Mouse (Mus musculus) kidney, adult 2 months (tissue): ENCODE data around the gene Zfp385b. TPM values are rescaled to one million over a fixed set of nuclear protein-coding genes. Genes with fewer than 3 reads are reported as not detected.

Experiments
- DNase-seq: peaks from one replicate; pipeline ENCODE4 v3.0.0; 2021
- H3K27ac ChIP-seq: fragments of 200-500 bp; 2 replicates; pipeline ENCODE4 v1.5.1; 2012; ENCODE audit warnings: low read depth, low read length, control low read depth, inconsistent platforms; ENCODE audit not compliant: insufficient read depth
- H3K27me3 ChIP-seq: fragments of 200-500 bp; replicated peaks from 2 replicates; pipeline ENCODE4 v1.6.1; 2012; ENCODE audit warnings: mild to moderate bottlenecking, moderate library complexity, low read length, inconsistent platforms; ENCODE audit not compliant: control insufficient read depth, insufficient read depth
- H3K36me3 ChIP-seq: fragments of 200-500 bp; 2 replicates; pipeline ENCODE4 v1.6.1; 2012; ENCODE audit warnings: mild to moderate bottlenecking, moderate library complexity, low read length, inconsistent platforms; ENCODE audit not compliant: control insufficient read depth, insufficient read depth
- H3K4me1 ChIP-seq: fragments of 200-500 bp; 2 replicates; pipeline ENCODE4 v1.6.1; 2011; ENCODE audit warnings: low read length; ENCODE audit not compliant: control insufficient read depth, insufficient read depth
- H3K4me3 ChIP-seq: fragments of 200-500 bp; 2 replicates; pipeline ENCODE4 v1.5.1; 2011; ENCODE audit warnings: mild to moderate bottlenecking, low read depth, low read length, control low read depth; ENCODE audit not compliant: insufficient read depth
- CTCF ChIP-seq: fragments of 200-500 bp; conservative IDR thresholded peaks from 2 replicates; pipeline ENCODE4 v1.5.1; 2011; ENCODE audit warnings: low read depth, mild to moderate bottlenecking, control low read depth, low read length, moderate library complexity, mixed read lengths; ENCODE audit not compliant: insufficient read depth, insufficient read length
- POLR2A ChIP-seq: fragments of 200-500 bp; IDR thresholded peaks from one replicate; pipeline ENCODE4 v1.6.1; 2011; ENCODE audit warnings: low read depth, low read length, control low read depth
- WGBS: fragments of 180-500 bp; shearing (Covaris S2); methylation state at CpG from one replicate; pipeline ENCODE4 v1.1.7; 2018; 5-methylcytosine and 5-hydroxymethylcytosine counted together
- polyA plus RNA-seq: library from polyadenylated mRNA; depleted of rRNA; stranded (reverse); fragments of >200 nt; gene quantifications from 2 replicates; pipeline ENCODE4 v1.2.3, GENCODE M21; 2012

Gene Zfp385b
- polyA plus RNA-seq, 1 experiment, result 12.9 TPM

DNA sequence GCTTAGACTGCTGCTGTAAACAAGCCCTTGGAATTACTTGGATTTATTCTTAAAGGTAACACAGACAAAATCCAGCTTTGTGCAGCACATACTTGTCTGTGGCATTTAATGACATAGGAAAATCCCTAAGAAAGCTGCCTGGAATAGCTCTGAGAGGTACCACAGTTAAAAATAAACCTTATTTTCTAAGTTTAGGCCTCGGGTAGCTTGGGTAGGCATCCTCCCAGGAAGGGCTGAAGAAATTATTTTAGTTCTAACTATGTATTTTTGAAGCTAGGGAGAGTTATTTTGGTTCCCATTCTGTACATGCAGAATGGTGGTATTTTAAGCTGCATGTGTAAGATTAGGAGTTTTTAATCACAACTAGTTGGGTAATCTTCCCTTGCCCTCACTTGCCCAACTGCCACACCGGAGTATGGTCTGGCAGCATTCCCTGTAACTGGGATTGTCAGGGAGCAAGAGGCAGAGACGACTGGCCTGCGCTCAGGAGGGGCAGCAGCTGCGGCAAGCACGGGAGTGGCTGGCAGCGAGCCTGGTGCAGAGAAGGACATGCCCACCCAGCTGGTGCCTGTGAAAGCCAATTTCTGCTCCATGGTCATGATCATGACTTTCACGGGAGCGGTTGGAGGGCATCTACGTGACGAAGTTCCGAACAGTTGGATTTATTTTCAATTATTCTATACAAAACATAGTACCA, 230.1 kb downstream of the Zfp385b start:
- H3K4me1 ChIP-seq, result no peaks in the 10 kb centered on the region
- TF ChIP-seq POLR2A, result no peak
- TF ChIP-seq CTCF, result no peak
- no peaks in the 10 kb centered on the region for H3K27me3 ChIP-seq
- no peaks in the 10 kb centered on the region for H3K36me3 ChIP-seq
- no peak for DNase-seq
- no peak overlapping the region for H3K27ac ChIP-seq
- WGBS, result 78% methylated on average over 12 of the region's 12 CpGs
- no peak overlapping the region for H3K4me3 ChIP-seq

- no peaks in the 10 kb centered on the region for H3K4me1 ChIP-seq
- TF ChIP-seq POLR2A (no peak), CTCF (no peak)
- no peak overlapping the region for H3K4me3 ChIP-seq
- no peaks in the 10 kb centered on the region for H3K36me3 ChIP-seq
- H3K27me3 ChIP-seq, result no peaks in the 10 kb centered on the region
- DNase-seq, result no peak
- 89% methylated on average over 4 of the region's 4 CpGs for WGBS
- H3K27ac ChIP-seq, result no peak overlapping the region
Measured at GRCm38 (mm10) chr2:77587387-77587786, 232.1 kb downstream of the Zfp385b start.

GRCm38 (mm10) chr2:77586581-77587360, 232.7 kb downstream of the Zfp385b start:
- Histone ChIP-seq H3K4me3 (no peak overlapping the region), H3K27ac (no peak overlapping the region), H3K27me3 (no peaks in the 10 kb centered on the region), H3K4me1 (no peaks in the 10 kb centered on the region), H3K36me3 (no peaks in the 10 kb centered on the region)
- no peak for DNase-seq
- TF ChIP-seq POLR2A (no peak), CTCF (no peak)
- 88% methylated on average over 4 of the region's 4 CpGs for WGBS

DNA sequence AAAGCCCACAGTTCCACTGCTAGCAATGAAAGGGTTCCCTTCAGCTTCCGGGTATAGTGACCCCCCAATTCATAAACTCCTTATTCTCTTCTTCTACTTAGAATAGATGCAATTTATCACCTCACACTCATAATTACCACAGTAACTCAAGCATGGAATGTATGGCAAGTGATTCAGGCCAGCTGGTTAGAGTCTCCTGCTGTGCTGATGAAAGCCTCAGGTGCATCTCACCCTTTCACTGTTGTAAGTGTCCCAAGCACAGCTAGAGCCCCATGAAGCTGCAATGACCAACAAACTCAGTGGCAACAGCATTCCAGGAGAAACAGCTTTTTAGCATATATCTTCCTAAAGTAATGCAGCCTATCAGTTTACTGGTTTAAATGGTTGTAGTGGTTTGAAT, 235.9 kb downstream of the Zfp385b start:
- TF ChIP-seq CTCF (no peak), POLR2A (no peak)

GRCm38 (mm10) chr2:77576571-77576970, 242.9 kb downstream of the Zfp385b start:
- no peak for DNase-seq
- 88% methylated on average over 1 of the region's 1 CpGs for WGBS
- TF ChIP-seq POLR2A (no peak), CTCF (no peak)
- Histone ChIP-seq H3K27me3 (no peaks in the 10 kb centered on the region), H3K4me1 (no peaks in the 10 kb centered on the region), H3K4me3 (no peak overlapping the region), H3K27ac (no peak overlapping the region), H3K36me3 (no peaks in the 10 kb centered on the region)

More for the DNA sequence above, 235.9 kb downstream of the Zfp385b start:
- no peak overlapping the region for H3K27ac ChIP-seq
- H3K4me1 ChIP-seq, result no peaks in the 10 kb centered on the region
- H3K27me3 ChIP-seq, result no peaks in the 10 kb centered on the region
- no peaks in the 10 kb centered on the region for H3K36me3 ChIP-seq
- WGBS, result 84% methylated on average over 1 of the region's 1 CpGs
- no peak for DNase-seq
- H3K4me3 ChIP-seq, result no peak overlapping the region

DNA sequence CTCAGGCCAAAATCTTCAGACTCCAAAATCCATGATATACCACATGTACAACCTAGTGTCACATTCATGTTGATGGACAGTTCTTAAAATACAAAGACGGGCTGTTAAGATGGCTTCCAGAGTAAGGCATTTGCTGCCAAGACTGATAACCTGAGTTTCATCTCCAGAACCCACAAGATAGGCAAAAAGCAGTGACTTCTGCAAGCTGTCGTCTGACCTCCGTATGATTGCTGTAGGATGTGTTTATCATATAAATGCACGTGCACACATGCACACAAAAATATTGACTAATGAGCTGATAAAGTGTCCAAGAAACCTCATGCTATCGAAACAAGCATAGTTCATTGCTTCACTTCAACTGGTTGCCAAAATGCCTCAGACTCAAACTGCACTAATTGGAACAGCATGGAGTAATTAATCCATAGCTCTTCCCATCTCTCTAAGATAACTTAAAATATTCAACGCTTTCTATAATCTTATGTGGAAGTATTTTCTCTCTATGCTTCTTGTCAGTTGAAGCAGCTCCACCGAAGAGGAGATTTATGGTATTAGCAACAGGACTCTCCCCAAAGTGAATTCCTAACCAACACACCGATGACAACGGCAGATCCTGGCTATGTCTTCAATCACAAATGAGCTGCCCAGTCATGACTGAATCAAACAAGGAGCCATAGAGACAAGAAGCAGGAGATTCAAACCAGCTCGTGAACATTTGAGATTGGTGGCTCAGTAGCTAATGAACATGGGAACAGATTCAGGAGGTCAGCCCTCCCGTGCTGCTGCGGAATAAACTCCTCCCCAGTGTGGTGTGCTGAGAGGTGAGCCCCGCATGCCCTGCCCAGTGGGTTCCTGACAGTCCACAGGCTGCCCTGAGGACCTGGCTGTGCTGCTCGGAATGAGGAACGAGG, 251.7 kb downstream of the Zfp385b start:
- no peak for TF ChIP-seq POLR2A
- Histone ChIP-seq H3K27me3 (no peaks in the 10 kb centered on the region), H3K4me3 (no peak overlapping the region), H3K4me1 (no peaks in the 10 kb centered on the region), H3K36me3 (no peaks in the 10 kb centered on the region), H3K27ac (no peak overlapping the region)
- WGBS, result 72% methylated on average over 15 of the region's 15 CpGs
- no peak for DNase-seq

GRCm38 (mm10) chr2:77563706-77564105, 255.7 kb downstream of the Zfp385b start:
- H3K4me1 ChIP-seq, result no peaks in the 10 kb centered on the region
- H3K27ac ChIP-seq, result no peak overlapping the region
- H3K27me3 ChIP-seq, result no peaks in the 10 kb centered on the region
- H3K36me3 ChIP-seq, result no peaks in the 10 kb centered on the region
- TF ChIP-seq POLR2A (no peak), CTCF (no peak)
- H3K4me3 ChIP-seq, result no peak overlapping the region
- no peak for DNase-seq
- WGBS, result 56% methylated on average over 1 of the region's 1 CpGs
